In the genomic region with DNA sequence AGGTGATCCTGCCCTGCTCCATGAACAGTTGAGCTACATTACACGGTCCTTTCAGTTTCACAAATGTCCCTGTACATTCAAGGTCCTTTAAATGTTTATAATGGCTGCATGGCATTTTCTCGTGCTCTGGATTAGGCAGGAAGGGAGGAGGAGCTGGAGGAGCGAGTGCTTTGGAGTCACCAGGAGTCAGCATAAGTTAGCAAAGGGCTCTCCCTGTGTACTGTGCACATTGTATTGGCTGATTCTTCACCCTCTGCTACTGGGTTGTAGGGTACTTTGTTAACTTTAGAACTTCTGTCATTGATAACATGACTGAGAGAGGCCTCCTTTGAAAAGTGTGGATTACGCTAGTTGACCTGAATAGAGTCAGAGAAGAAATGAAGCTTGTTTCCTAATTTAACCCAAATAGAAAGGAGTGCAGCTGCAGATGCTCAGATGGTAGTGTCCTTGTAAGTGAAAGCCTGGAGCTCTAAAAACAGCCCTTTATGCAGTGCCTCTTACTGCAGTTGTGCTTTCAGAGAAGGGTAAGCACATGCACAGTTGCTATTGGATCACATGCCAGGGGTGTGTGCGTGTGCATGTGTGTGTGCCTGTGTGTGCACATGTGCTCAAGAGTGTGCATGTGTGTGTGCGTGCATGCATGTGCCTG, we compare ENCODE assay signal across 24 mouse cellular contexts. TPM values are rescaled to one million over a fixed set of nuclear protein-coding genes. Genes with fewer than 3 reads are reported as not detected.
DNase-seq lines count a peak whose midpoint lies in the region; ATAC-seq and TF ChIP-seq lines count a peak whose summit lies in the region.
"Had no signal": no experiment of that assay in that cellular context is flagged by ENCODE, and none has a peak within 500 bp of the region (broad histone marks: within the 10 kb centered on the region; RNA-seq: fewer than 3 reads in every experiment).

No protein-coding gene starts in this region.

- no peak overlapping the region for H3K9ac ChIP-seq in stomach, postnatal 0 days (ENCODE audit: low read length)
- H3K9ac ChIP-seq: embryonic facial prominence, embryonic 12.5 days; forebrain, embryonic 15.5 days; heart, embryonic 12.5 days; hindbrain, embryonic 12.5 days had no signal

- TF ChIP-seq CTCF in stomach, postnatal 0 days (IDR thresholded peaks at IDR 0.05; ENCODE audit: low read depth): no peak

- 65% methylated on average over 6 of the region's 6 CpGs for WGBS in stomach, postnatal 0 days

- ATAC-seq in frontal cortex, adult (ENCODE audit: low TSS enrichment): peak; percentile 70
- ATAC-seq in stomach, postnatal 0 days (ENCODE audit: low FRiP score, low TSS enrichment): 0 out of 2 replicates have a peak, but pooled peaks have one; percentile 57
- ATAC-seq: activated CD4-positive, CD25-positive, alpha-beta regulatory T cell, adult 4 months; CD4-positive, CD25-positive, alpha-beta regulatory T cell, adult 4 months; forebrain, embryonic 15.5 days; hindbrain, embryonic 16.5 days; Patski had no signal

- H3K36me3 ChIP-seq in stomach, postnatal 0 days (ENCODE audit: control insufficient read depth, insufficient read depth, low read length): no peaks in the 10 kb centered on the region
- H3K36me3 ChIP-seq: embryonic facial prominence, embryonic 12.5 days; forebrain, embryonic 15.5 days; heart, embryonic 12.5 days; hindbrain, embryonic 12.5 days had no signal

- no peak for DNase-seq in frontal cortex, postnatal 14 days (ENCODE audit: low spot score in 2 of 2)
- peak; percentile 15 for DNase-seq in layer of hippocampus, adult 9-11 months
- no peak for DNase-seq in layer of hippocampus, postnatal 14 days (ENCODE audit: low spot score in 2 of 2)
- peak; percentile 76 for DNase-seq in brain, adult 2 months (ENCODE audit: low read depth, low spot score)
- DNase-seq in stomach, postnatal 0 days (ENCODE audit: low spot score): no peak
- DNase-seq in right cerebral cortex, adult 2 months (ENCODE audit: low spot score in 2 of 2): no peak
- no peak for DNase-seq in testis, postnatal 14 days (ENCODE audit: low spot score)
- DNase-seq: adrenal gland, postnatal 14 days; B cell, adult 2 months; cerebellum, adult 2 months; cerebellum, postnatal 14 days; gastrocnemius, postnatal 14 days; heart, adult 2 months; heart, postnatal 36 days had no signal

- H3K4me1 ChIP-seq in stomach, postnatal 0 days (replicated peaks; ENCODE audit: control insufficient read depth, insufficient read depth): no peaks in the 10 kb centered on the region
- H3K4me1 ChIP-seq: embryonic facial prominence, embryonic 12.5 days; forebrain, embryonic 15.5 days; heart, embryonic 12.5 days; hindbrain, embryonic 12.5 days had no signal

- no peak overlapping the region for H3K4me2 ChIP-seq in stomach, postnatal 0 days (replicated peaks; ENCODE audit: low read depth)
- H3K4me2 ChIP-seq: embryonic facial prominence, embryonic 12.5 days; forebrain, embryonic 15.5 days; heart, embryonic 12.5 days; hindbrain, embryonic 12.5 days had no signal

- H3K27ac ChIP-seq in stomach, postnatal 0 days (replicated peaks): no peak overlapping the region
- H3K27ac ChIP-seq: embryonic facial prominence, embryonic 12.5 days; forebrain, embryonic 15.5 days; heart, adult 2 months; hindbrain, embryonic 12.5 days had no signal

- TF ChIP-seq EP300 in stomach, postnatal 0 days (optimal IDR thresholded peaks at IDR 0.05): no peak

- no peak overlapping the region for H3K4me3 ChIP-seq in stomach, postnatal 0 days (ENCODE audit: low read depth, low read length)
- H3K4me3 ChIP-seq: embryonic facial prominence, embryonic 12.5 days; forebrain, embryonic 15.5 days; heart, adult 2 months; heart, embryonic 12.5 days; hindbrain, embryonic 12.5 days had no signal

- H3K27me3 ChIP-seq in stomach, postnatal 0 days (ENCODE audit: control insufficient read depth, insufficient read depth, low read length): no peaks in the 10 kb centered on the region
- H3K27me3 ChIP-seq: embryonic facial prominence, embryonic 12.5 days; forebrain, embryonic 15.5 days; heart, embryonic 12.5 days; hindbrain, embryonic 12.5 days; Patski had no signal

- H3K9me3 ChIP-seq in stomach, postnatal 0 days (ENCODE audit: control insufficient read depth, low read length): no peaks in the 10 kb centered on the region
- H3K9me3 ChIP-seq: embryonic facial prominence, embryonic 12.5 days; forebrain, embryonic 15.5 days; heart, embryonic 12.5 days; hindbrain, embryonic 12.5 days had no signal

RNA-seq across cellular contexts. Expression of gene Rapgef5, which starts 45.3 kb away (rescaled TPM):
- total RNA-seq in layer of hippocampus, postnatal 14 days (2021): 100 to 1,000 TPM; 123 to 126 TPM
- polyA plus RNA-seq in stomach, postnatal 0 days (2015; fragmentation: Nextera tagmentation; extraction: Ambion mirVana): 4.3 and 5.6 TPM in 2 replicates
- total RNA-seq: MEL had no signal

Comparison
In these comparisons a context has a peak if more than half of its experiments do, and no peak if none do; other contexts are left out.
1. DNase-seq: peak in layer of hippocampus, adult 9-11 months (single experiment) and brain, adult 2 months (single experiment); none in frontal cortex, postnatal 14 days (0 of 2), layer of hippocampus, postnatal 14 days (0 of 2), stomach, postnatal 0 days (single experiment), right cerebral cortex, adult 2 months (0 of 2) and testis, postnatal 14 days (single experiment).